Mouse (Mus musculus) E14TG2a.4 (cell line): ENCODE results near the gene Trim33.

ENCODE experiments used
- CTCF ChIP-seq: conservative IDR thresholded peaks from 2 replicates; pipeline ENCODE4 v1.5.1; 2014; ENCODE audit warnings: low read length
- NANOG ChIP-seq: IDR thresholded peaks from 2 replicates; pipeline ENCODE4 v1.6.1; 2014; ENCODE audit warnings: borderline replicate concordance, low read length, mixed read lengths
- POU5F1 ChIP-seq: IDR thresholded peaks from 2 replicates; pipeline ENCODE4 v1.6.1; 2014; ENCODE audit warnings: low read length, borderline replicate concordance

- no peak for TF ChIP-seq CTCF
- no peak for TF ChIP-seq POU5F1
- no peak for TF ChIP-seq NANOG
Measured at GRCm38 (mm10) chr3:103246627-103247260, 32.3 kb upstream of the Trim33 start.
